Mouse (Mus musculus): ENCODE results near the gene Prepl. TPM values are rescaled to one million over a fixed set of nuclear protein-coding genes. Genes with fewer than 3 reads are reported as not detected.

Gene Prepl
- total RNA-seq, 2 experiments from 2014 or later: 7.9 to 15.3 TPM

- ATAC-seq (ENCODE audit: poor library complexity, severe bottlenecking): no peak
Observed at GRCm38 (mm10) chr17:85071088-85071775, 18.8 kb downstream of the Prepl start.

GRCm38 (mm10) chr17:85070658-85071057, 19.4 kb downstream of the Prepl start:
- ATAC-seq (ENCODE audit: poor library complexity, severe bottlenecking): no peak

GRCm38 (mm10) chr17:85067331-85067730, 22.7 kb downstream of the Prepl start:
- no peak for ATAC-seq (ENCODE audit: poor library complexity, severe bottlenecking)

- ATAC-seq (ENCODE audit: poor library complexity, severe bottlenecking): no peak
Observed at GRCm38 (mm10) chr17:85063560-85063959, 26.5 kb downstream of the Prepl start.

GRCm38 (mm10) chr17:85059136-85059535, 30.9 kb downstream of the Prepl start:
- ATAC-seq (ENCODE audit: poor library complexity, severe bottlenecking): no peak

GRCm38 (mm10) chr17:85058276-85058675, 31.8 kb downstream of the Prepl start:
- no peak for ATAC-seq (ENCODE audit: poor library complexity, severe bottlenecking)

GRCm38 (mm10) chr17:85048379-85048778, 41.7 kb downstream of the Prepl start:
- no peak for ATAC-seq (ENCODE audit: poor library complexity, severe bottlenecking)

- ATAC-seq (ENCODE audit: poor library complexity, severe bottlenecking): no peak
Observed at GRCm38 (mm10) chr17:85045160-85045559, 44.9 kb downstream of the Prepl start.

- ATAC-seq (ENCODE audit: poor library complexity, severe bottlenecking): no peak
Observed at GRCm38 (mm10) chr17:85044466-85044865, 45.6 kb downstream of the Prepl start.

- ATAC-seq (ENCODE audit: poor library complexity, severe bottlenecking): no peak
Observed at GRCm38 (mm10) chr17:85043404-85043816, 46.6 kb downstream of the Prepl start.

- ATAC-seq (ENCODE audit: poor library complexity, severe bottlenecking): no peak
Observed at GRCm38 (mm10) chr17:85042419-85042818, 47.6 kb downstream of the Prepl start.

- no peak for ATAC-seq (ENCODE audit: poor library complexity, severe bottlenecking)
Observed at GRCm38 (mm10) chr17:85040913-85041312, 49.1 kb downstream of the Prepl start.

GRCm38 (mm10) chr17:85038761-85039160, 51.3 kb downstream of the Prepl start:
- no peak for ATAC-seq (ENCODE audit: poor library complexity, severe bottlenecking)

GRCm38 (mm10) chr17:85038311-85038710, 51.7 kb downstream of the Prepl start:
- ATAC-seq (ENCODE audit: poor library complexity, severe bottlenecking): no peak

- no peak for ATAC-seq (ENCODE audit: poor library complexity, severe bottlenecking)
Observed at GRCm38 (mm10) chr17:85037855-85038254, 52.2 kb downstream of the Prepl start.

- ATAC-seq (ENCODE audit: poor library complexity, severe bottlenecking): no peak
Observed at GRCm38 (mm10) chr17:85034068-85034467, 56.0 kb downstream of the Prepl start.

GRCm38 (mm10) chr17:85033087-85033486, 57.0 kb downstream of the Prepl start:
- no peak for ATAC-seq (ENCODE audit: poor library complexity, severe bottlenecking)

GRCm38 (mm10) chr17:85030651-85031050, 59.4 kb downstream of the Prepl start:
- no peak for ATAC-seq (ENCODE audit: poor library complexity, severe bottlenecking)

GRCm38 (mm10) chr17:85028797-85029196, 61.2 kb downstream of the Prepl start:
- ATAC-seq (ENCODE audit: poor library complexity, severe bottlenecking): no peak

GRCm38 (mm10) chr17:85028093-85028739, 61.8 kb downstream of the Prepl start, which contains the start of gene Slc3a1:
TSS of gene Slc3a1 (plus strand) at chr17:85028376.
- no peak for ATAC-seq (ENCODE audit: poor library complexity, severe bottlenecking)

- no peak for ATAC-seq (ENCODE audit: poor library complexity, severe bottlenecking)
Observed at GRCm38 (mm10) chr17:85027247-85027646, 62.8 kb downstream of the Prepl start.

- ATAC-seq (ENCODE audit: poor library complexity, severe bottlenecking): no peak
Observed at GRCm38 (mm10) chr17:85026436-85026835, 63.6 kb downstream of the Prepl start.
